Mouse (Mus musculus) kidney, adult 9 months (tissue): Measurements from ENCODE around the gene Cenpv.
A peak's percentile ranks its signal among the peaks of the same experiment; 100 is the strongest.

ENCODE experiments used
- DNase-seq: peaks from one replicate; pipeline ENCODE4 v3.0.0; 2022

The Cenpv gene

GRCm38 (mm10) chr11:62500529-62500928 lies 38.5 kb downstream of the Cenpv start:
- DNase-seq: peak; percentile 75

- DNase-seq: no peak
Measured at GRCm38 (mm10) chr11:62498802-62499201, 40.3 kb downstream of the Cenpv start.

DNA sequence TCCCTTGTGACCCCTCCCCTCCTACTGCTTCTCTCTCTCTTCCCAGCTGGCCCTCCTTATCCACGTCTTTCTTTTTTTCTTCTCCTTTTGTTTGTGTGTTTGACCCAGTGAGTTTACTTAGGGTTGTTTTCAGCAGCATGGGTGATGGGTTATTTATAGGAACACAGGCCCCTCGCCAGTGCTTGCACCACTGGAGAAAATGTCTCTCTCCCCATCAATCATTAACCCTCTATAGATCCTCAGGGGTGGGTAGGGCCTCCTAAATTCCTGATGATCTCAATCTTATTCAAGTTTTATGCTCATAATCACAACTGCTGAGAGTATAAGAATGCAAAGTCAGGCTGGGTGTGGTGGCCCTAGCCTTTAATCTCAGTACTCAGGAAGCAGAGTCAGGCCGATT lies 41.9 kb downstream of the Cenpv start:
- DNase-seq: no peak

- peak; percentile 37 for DNase-seq
Measured at GRCm38 (mm10) chr11:62496151-62496715, 42.8 kb downstream of the Cenpv start.

- peak; percentile 64 for DNase-seq
Measured at GRCm38 (mm10) chr11:62495276-62495801, 43.7 kb downstream of the Cenpv start.

DNA sequence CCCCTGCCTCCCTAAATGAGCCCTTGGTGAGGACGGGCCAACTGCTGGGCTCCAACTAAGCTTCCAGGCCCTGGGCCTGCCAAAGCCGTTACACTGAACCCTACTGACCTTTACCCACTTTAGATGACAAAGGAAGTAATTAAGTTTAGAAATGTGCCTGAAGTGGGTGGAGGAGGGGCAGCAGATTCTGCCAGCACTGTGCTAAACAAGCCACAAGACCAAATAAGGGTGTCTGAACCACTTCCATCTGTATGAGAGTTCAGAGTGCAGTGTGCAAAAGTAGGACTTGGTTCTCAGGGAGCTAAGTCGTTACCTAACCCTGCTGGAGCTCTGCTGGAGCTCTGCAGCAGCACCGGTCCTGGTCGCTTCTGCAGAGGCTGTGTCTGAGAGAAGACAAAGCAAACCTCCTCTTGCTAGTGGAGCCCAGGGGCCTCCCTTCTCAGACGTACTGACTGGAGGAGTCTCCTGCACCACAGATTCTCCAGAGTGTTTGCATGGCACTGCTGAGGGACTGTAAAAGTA lies 44.2 kb downstream of the Cenpv start:
- peak; percentile 97 for DNase-seq

GRCm38 (mm10) chr11:62493701-62494100 lies 45.4 kb downstream of the Cenpv start:
- no peak for DNase-seq

DNA sequence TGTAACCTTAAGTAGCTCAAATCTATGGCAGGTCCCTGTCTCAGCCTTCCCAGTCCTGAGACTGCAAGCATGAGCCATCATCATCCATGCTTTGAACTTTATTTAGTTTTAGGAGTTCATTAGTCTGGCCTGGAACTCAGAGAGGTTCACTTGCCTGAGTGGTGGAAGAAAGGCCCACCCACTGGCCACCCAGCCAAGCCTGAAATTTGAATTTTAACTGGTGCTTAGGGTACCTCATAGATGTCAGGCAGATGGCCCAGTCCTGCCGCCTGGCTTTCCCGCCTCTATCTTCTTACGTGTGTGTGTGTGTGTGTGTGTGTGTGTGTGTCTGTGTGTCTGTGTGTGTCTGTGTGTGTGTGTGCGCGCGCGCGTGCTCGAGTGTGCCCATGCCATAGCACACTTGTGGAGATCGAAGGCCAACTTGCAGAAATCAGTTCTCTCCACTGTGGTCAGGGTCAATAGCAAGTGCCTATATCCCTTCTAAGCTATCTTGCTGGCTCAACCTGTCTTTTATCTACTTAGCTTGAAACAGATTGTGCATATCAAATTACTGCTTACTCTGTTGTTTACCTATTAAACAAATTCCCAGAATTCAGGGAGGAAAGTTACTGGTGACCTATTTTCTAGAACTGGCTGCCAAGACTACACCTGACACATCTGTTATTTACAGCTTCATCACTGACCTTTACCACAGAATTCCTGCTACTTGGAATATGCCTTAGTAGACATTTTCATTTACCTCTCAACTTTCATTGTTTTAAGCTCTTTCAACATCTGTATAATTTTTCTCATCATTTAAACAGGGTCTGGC lies 51.3 kb downstream of the Cenpv start:
- peak; percentile 77 for DNase-seq

GRCm38 (mm10) chr11:62486949-62487348 lies 52.1 kb downstream of the Cenpv start:
- no peak for DNase-seq

GRCm38 (mm10) chr11:62479581-62479980 lies 59.5 kb downstream of the Cenpv start:
- DNase-seq: peak; percentile 76

- peak; percentile 64 for DNase-seq
Measured at GRCm38 (mm10) chr11:62478931-62479330, 60.1 kb downstream of the Cenpv start.

DNA sequence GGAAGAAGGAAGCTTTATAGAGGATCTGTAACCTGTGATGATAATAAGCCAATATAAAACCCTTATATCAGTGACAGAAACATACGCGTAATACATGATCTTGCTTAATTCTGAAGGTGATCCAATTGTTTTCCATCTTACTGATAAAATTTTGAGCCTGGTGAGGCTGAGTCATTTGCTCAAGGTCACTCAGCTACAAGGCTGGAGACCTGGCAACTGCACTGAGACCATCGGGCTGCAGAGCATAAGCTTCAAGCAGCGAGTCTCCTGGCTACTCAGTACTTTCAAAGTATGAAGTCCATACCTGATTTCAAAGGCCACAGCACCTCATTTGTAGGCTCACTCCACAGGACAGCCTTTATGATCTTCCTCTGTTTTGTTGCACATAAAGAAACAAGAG lies 62.9 kb downstream of the Cenpv start:
- no peak for DNase-seq
